Mouse (Mus musculus): Measurements from ENCODE around the gene Rbm10. TPM values are rescaled to one million over a fixed set of nuclear protein-coding genes. Genes with fewer than 3 reads are reported as not detected.
A peak's percentile ranks its signal among the peaks of the same experiment; 100 is the strongest.

Rbm10 gene
- total and polyA plus RNA-seq, 3 experiments: 46.2 to 81.7 (median 68.8) TPM

GRCm38 (mm10) chrX:20688615-20689014, 71.3 kb downstream of the Rbm10 start:
- DNase-seq (ENCODE audit: low spot score) (peak; percentile 29), ATAC-seq (ENCODE audit: extremely low read depth, insufficient number of reproducible peaks, low FRiP score, poor library complexity, severe bottlenecking) (no peak)
- Histone ChIP-seq H3K36me3 (replicated peaks) (peaks cover 40% of the 10 kb centered on the region), H3K9me3 (replicated peaks) (no peaks in the 10 kb centered on the region), H3K4me3 (ENCODE audit: low read depth, low read length) (peak overlapping the region; percentile 75), H3K27me3 (ENCODE audit: insufficient read depth, low read length) (no peaks in the 10 kb centered on the region), H3K4me1 (ENCODE audit: insufficient read depth, low read depth, low read length) (peaks cover 26% of the 10 kb centered on the region)
- TF ChIP-seq TAL1 (conservative IDR thresholded peaks at IDR 0.05; ENCODE audit: low read depth, low read length): no peak
- no peak for TF ChIP-seq GATA1 (IDR thresholded peaks at IDR 0.05; ENCODE audit: borderline replicate concordance, low read length)
- TF ChIP-seq GATA2 (IDR thresholded peaks at IDR 0.05; ENCODE audit: borderline replicate concordance, low read depth, low read length): no peak
- no peak for TF ChIP-seq POLR2AphosphoS5 (IDR thresholded peaks at IDR 0.05; ENCODE audit: insufficient replicate concordance, low read depth, low read length)
- no peak for TF ChIP-seq CTCF (IDR thresholded peaks at IDR 0.05; ENCODE audit: low read depth, low read length)

- DNase-seq (ENCODE audit: low spot score) (no peak), ATAC-seq (ENCODE audit: extremely low read depth, insufficient number of reproducible peaks, low FRiP score, poor library complexity, severe bottlenecking) (no peak)
- TF ChIP-seq CTCF (IDR thresholded peaks at IDR 0.05; ENCODE audit: low read depth, low read length) (no peak), TAL1 (conservative IDR thresholded peaks at IDR 0.05; ENCODE audit: low read depth, low read length) (no peak), GATA2 (IDR thresholded peaks at IDR 0.05; ENCODE audit: borderline replicate concordance, low read depth, low read length) (no peak), GATA1 (IDR thresholded peaks at IDR 0.05; ENCODE audit: borderline replicate concordance, low read length) (no peak), POLR2AphosphoS5 (IDR thresholded peaks at IDR 0.05; ENCODE audit: insufficient replicate concordance, low read depth, low read length) (no peak)
- no peak overlapping the region for H3K4me3 ChIP-seq (ENCODE audit: low read depth, low read length)
- peaks cover 62% of the 10 kb centered on the region for H3K36me3 ChIP-seq (replicated peaks)
- peaks cover 22% of the 10 kb centered on the region for H3K4me1 ChIP-seq (ENCODE audit: insufficient read depth, low read depth, low read length)
- no peaks in the 10 kb centered on the region for H3K27me3 ChIP-seq (ENCODE audit: insufficient read depth, low read length)
- no peaks in the 10 kb centered on the region for H3K9me3 ChIP-seq (replicated peaks)
These were observed 74.3 kb downstream of the Rbm10 start for GRCm38 (mm10) chrX:20691566-20691965.

- peaks cover 72% of the 10 kb centered on the region for H3K36me3 ChIP-seq (replicated peaks)
- no peak overlapping the region for H3K4me3 ChIP-seq (ENCODE audit: low read depth, low read length)
- peaks cover 22% of the 10 kb centered on the region for H3K4me1 ChIP-seq (ENCODE audit: insufficient read depth, low read depth, low read length)
- ATAC-seq (ENCODE audit: extremely low read depth, insufficient number of reproducible peaks, low FRiP score, poor library complexity, severe bottlenecking) (no peak), DNase-seq (ENCODE audit: low spot score) (no peak)
- TF ChIP-seq CTCF (IDR thresholded peaks at IDR 0.05; ENCODE audit: low read depth, low read length) (no peak), GATA2 (IDR thresholded peaks at IDR 0.05; ENCODE audit: borderline replicate concordance, low read depth, low read length) (no peak), GATA1 (IDR thresholded peaks at IDR 0.05; ENCODE audit: borderline replicate concordance, low read length) (no peak), TAL1 (conservative IDR thresholded peaks at IDR 0.05; ENCODE audit: low read depth, low read length) (no peak), POLR2AphosphoS5 (IDR thresholded peaks at IDR 0.05; ENCODE audit: insufficient replicate concordance, low read depth, low read length) (no peak)
- H3K27me3 ChIP-seq (ENCODE audit: insufficient read depth, low read length): no peaks in the 10 kb centered on the region
- no peaks in the 10 kb centered on the region for H3K9me3 ChIP-seq (replicated peaks)
These were observed 75.3 kb downstream of the Rbm10 start for GRCm38 (mm10) chrX:20692616-20693015.

- Histone ChIP-seq H3K4me1 (ENCODE audit: insufficient read depth, low read depth, low read length) (peaks cover 6% of the 10 kb centered on the region), H3K4me3 (ENCODE audit: low read depth, low read length) (no peak overlapping the region), H3K9me3 (replicated peaks) (no peaks in the 10 kb centered on the region), H3K36me3 (replicated peaks) (peaks cover 91% of the 10 kb centered on the region), H3K27me3 (ENCODE audit: insufficient read depth, low read length) (no peaks in the 10 kb centered on the region)
- no peak for TF ChIP-seq GATA1 (IDR thresholded peaks at IDR 0.05; ENCODE audit: borderline replicate concordance, low read length)
- TF ChIP-seq POLR2AphosphoS5 (IDR thresholded peaks at IDR 0.05; ENCODE audit: insufficient replicate concordance, low read depth, low read length): no peak
- no peak for TF ChIP-seq CTCF (IDR thresholded peaks at IDR 0.05; ENCODE audit: low read depth, low read length)
- no peak for TF ChIP-seq TAL1 (conservative IDR thresholded peaks at IDR 0.05; ENCODE audit: low read depth, low read length)
- TF ChIP-seq GATA2 (IDR thresholded peaks at IDR 0.05; ENCODE audit: borderline replicate concordance, low read depth, low read length): no peak
- no peak for DNase-seq (ENCODE audit: low spot score)
- ATAC-seq (ENCODE audit: extremely low read depth, insufficient number of reproducible peaks, low FRiP score, poor library complexity, severe bottlenecking): no peak
These were observed 78.5 kb downstream of the Rbm10 start for GRCm38 (mm10) chrX:20695842-20696241.

Other genes starting within 250 kb of the Rbm10 start
- gene Jade3, start 191.8 kb upstream of the Rbm10 start, total RNA-seq (2014; fragmentation: Nextera tagmentation): 27.7 and 33.9 TPM in 2 replicates
- 20.6 and 21.5 TPM in 2 replicates for gene Jade3, start 191.8 kb upstream of the Rbm10 start, total RNA-seq (2017)
- 0.79 and 1.1 TPM in 2 replicates for gene Jade3, start 191.8 kb upstream of the Rbm10 start, polyA plus RNA-seq (2012)
- not detected in 2 replicates for gene Rgn, start 67.7 kb upstream of the Rbm10 start, total RNA-seq (2014; fragmentation: Nextera tagmentation)
- not detected in 2 replicates for gene Rgn, start 67.7 kb upstream of the Rbm10 start, total RNA-seq (2017)
- not detected in 2 replicates for gene Rgn, start 67.7 kb upstream of the Rbm10 start, polyA plus RNA-seq (2012)
- 49.2 and 50.1 TPM in 2 replicates for gene Ndufb11, start 116 bp downstream of the Rbm10 start, total RNA-seq (2014; fragmentation: Nextera tagmentation)
- gene Ndufb11, start 116 bp downstream of the Rbm10 start, total RNA-seq (2017): 68.5 and 83.9 TPM in 2 replicates
- gene Ndufb11, start 116 bp downstream of the Rbm10 start, polyA plus RNA-seq (2012): 481 and 577 TPM in 2 replicates
- gene Uba1, start 40.8 kb downstream of the Rbm10 start, total RNA-seq (2014; fragmentation: Nextera tagmentation): 310 and 322 TPM in 2 replicates
- 169 and 194 TPM in 2 replicates for gene Uba1, start 40.8 kb downstream of the Rbm10 start, total RNA-seq (2017)
- gene Uba1, start 40.8 kb downstream of the Rbm10 start, polyA plus RNA-seq (2012): 172 and 189 TPM in 2 replicates
- 130 TPM in 2 replicates for gene Cdk16, start 70.5 kb downstream of the Rbm10 start, total RNA-seq (2014; fragmentation: Nextera tagmentation)
- 34.9 and 36.4 TPM in 2 replicates for gene Cdk16, start 70.5 kb downstream of the Rbm10 start, total RNA-seq (2017)
- gene Cdk16, start 70.5 kb downstream of the Rbm10 start, polyA plus RNA-seq (2012): 67.0 and 73.3 TPM in 2 replicates
- gene Usp11, start 86.4 kb downstream of the Rbm10 start, total RNA-seq (2014; fragmentation: Nextera tagmentation): 84.4 and 90.8 TPM in 2 replicates
- 34.3 and 34.6 TPM in 2 replicates for gene Usp11, start 86.4 kb downstream of the Rbm10 start, total RNA-seq (2017)
- 16.7 and 18.8 TPM in 2 replicates for gene Usp11, start 86.4 kb downstream of the Rbm10 start, polyA plus RNA-seq (2012)
- 173 and 189 TPM in 2 replicates for gene Araf, start 180.3 kb downstream of the Rbm10 start, total RNA-seq (2014; fragmentation: Nextera tagmentation)
- gene Araf, start 180.3 kb downstream of the Rbm10 start, total RNA-seq (2017): 44.8 and 58.4 TPM in 2 replicates
- gene Araf, start 180.3 kb downstream of the Rbm10 start, polyA plus RNA-seq (2012): 17.8 and 56.9 TPM in 2 replicates